ENCODE assay signal across 20 mouse cellular contexts in genomic region chr6:42358901-42359300, GRCm38 (mm10). TPM values are rescaled to one million over a fixed set of nuclear protein-coding genes. Genes with fewer than 3 reads are reported as not detected.
DNase-seq lines count a peak whose midpoint lies in the region; ATAC-seq and TF ChIP-seq lines count a peak whose summit lies in the region.
"Had no signal": no experiment of that assay in that cellular context is flagged by ENCODE, and none has a peak within 500 bp of the region (broad histone marks: within the 10 kb centered on the region; RNA-seq: fewer than 3 reads in every experiment).

No protein-coding gene starts in this region.

- no peak for TF ChIP-seq EP300 in heart, adult 2 months (IDR thresholded peaks at IDR 0.05; ENCODE audit: insufficient read depth, low read depth, low read length)
- TF ChIP-seq EP300 in liver, postnatal 0 days (IDR thresholded peaks at IDR 0.05; ENCODE audit: low read depth): no peak

- H3K27me3 ChIP-seq in heart, adult 2 months (ENCODE audit: control insufficient read depth, insufficient read depth, low read length): no peaks in the 10 kb centered on the region
- H3K27me3 ChIP-seq in liver, adult 2 months (ENCODE audit: control insufficient read depth, insufficient read depth, low read length): no peaks in the 10 kb centered on the region
- H3K27me3 ChIP-seq in liver, postnatal 0 days (ENCODE audit: insufficient read depth, low read length): no peaks in the 10 kb centered on the region
- H3K27me3 ChIP-seq in intestine, postnatal 0 days (replicated peaks; ENCODE audit: control insufficient read depth, insufficient read depth, low read length): no peaks in the 10 kb centered on the region
- H3K27me3 ChIP-seq in midbrain, embryonic 15.5 days (replicated peaks): no peaks in the 10 kb centered on the region
- H3K27me3 ChIP-seq: forebrain, embryonic 15.5 days; hindbrain, embryonic 12.5 days; neural tube, embryonic 12.5 days had no signal

- H3K36me3 ChIP-seq in heart, adult 2 months (ENCODE audit: control insufficient read depth, insufficient read depth, low read length): peaks cover 19% of the 10 kb centered on the region
- H3K36me3 ChIP-seq in liver, adult 2 months (ENCODE audit: control insufficient read depth, insufficient read depth, low read length): peaks cover 50% of the 10 kb centered on the region
- peaks cover 61% of the 10 kb centered on the region for H3K36me3 ChIP-seq in liver, postnatal 0 days (replicated peaks; ENCODE audit: insufficient read depth, low read length)
- peaks cover 80% of the 10 kb centered on the region for H3K36me3 ChIP-seq in intestine, postnatal 0 days (ENCODE audit: control insufficient read depth, insufficient read depth)
- peaks cover 16% of the 10 kb centered on the region for H3K36me3 ChIP-seq in midbrain, embryonic 15.5 days (replicated peaks)

- H3K4me3 ChIP-seq in heart, adult 2 months: no peak overlapping the region
- no peak overlapping the region for H3K4me3 ChIP-seq in liver, adult 2 months (ENCODE audit: insufficient read depth, low read depth, low read length)
- no peak overlapping the region for H3K4me3 ChIP-seq in liver, postnatal 0 days (ENCODE audit: low read depth, low read length)
- no peak overlapping the region for H3K4me3 ChIP-seq in brown adipose tissue, adult 24 weeks (ENCODE audit: insufficient read depth, low read depth, low read length)
- no peak overlapping the region for H3K4me3 ChIP-seq in intestine, postnatal 0 days (ENCODE audit: low read depth, low read length)
- no peak overlapping the region for H3K4me3 ChIP-seq in midbrain, embryonic 15.5 days
- H3K4me3 ChIP-seq: forebrain, embryonic 15.5 days; hindbrain, embryonic 12.5 days; neural tube, embryonic 12.5 days had no signal

- 44% methylated on average over 12 of the region's 12 CpGs for WGBS in heart, adult 2 months
- WGBS in liver, adult 2 months: 85% methylated on average over 12 of the region's 12 CpGs
- WGBS in liver, postnatal 0 days (ENCODE audit: insufficient replicate concordance): 81% methylated on average over 12 of the region's 12 CpGs
- WGBS in intestine, postnatal 0 days: 92% methylated on average over 12 of the region's 12 CpGs
- WGBS in midbrain, embryonic 15.5 days: 93% methylated on average over 12 of the region's 12 CpGs

- DNase-seq in heart, adult 2 months: peak in 1 of 2 experiments; percentile 43
- DNase-seq in heart, postnatal 36 days: no peak
- DNase-seq in liver, adult 2 months (ENCODE audit: extremely low read depth, low read depth, low spot score): no peak
- DNase-seq in liver, postnatal 0 days: no peak
- DNase-seq: adrenal gland, postnatal 25 days; cerebellum, adult 9-11 months; kidney, postnatal 14 days; layer of hippocampus, adult 9-11 months; liver; thymus, postnatal 25 days had no signal

- peaks cover 43% of the 10 kb centered on the region for H3K4me1 ChIP-seq in heart, adult 2 months (ENCODE audit: control insufficient read depth, insufficient read depth, low read length)
- H3K4me1 ChIP-seq in liver, adult 2 months (ENCODE audit: control insufficient read depth, insufficient read depth, low read length): peaks cover 15% of the 10 kb centered on the region
- peaks cover 5% of the 10 kb centered on the region for H3K4me1 ChIP-seq in liver, postnatal 0 days (ENCODE audit: insufficient read depth)
- H3K4me1 ChIP-seq in brown adipose tissue, adult 24 weeks (ENCODE audit: control insufficient read depth, insufficient read depth, insufficient read length, low read length): peaks cover 19% of the 10 kb centered on the region
- no peaks in the 10 kb centered on the region; the same call in 1 of the 2 replicates for H3K4me1 ChIP-seq in intestine, postnatal 0 days (replicated peaks; ENCODE audit: control insufficient read depth, insufficient read depth, low read length)
- peaks cover 5% of the 10 kb centered on the region for H3K4me1 ChIP-seq in midbrain, embryonic 15.5 days

- no peak for TF ChIP-seq POLR2A in heart, adult 2 months (IDR thresholded peaks at IDR 0.05; ENCODE audit: insufficient read depth, low read depth, low read length)
- TF ChIP-seq POLR2A in liver, adult 2 months (IDR thresholded peaks at IDR 0.05; ENCODE audit: extremely low read depth, insufficient read depth, low read length): no peak

- H3K4me2 ChIP-seq in liver, postnatal 0 days (ENCODE audit: low read depth, low read length): no peak overlapping the region
- H3K4me2 ChIP-seq in intestine, postnatal 0 days (replicated peaks; ENCODE audit: low read depth): no peak overlapping the region
- no peak overlapping the region for H3K4me2 ChIP-seq in midbrain, embryonic 15.5 days
- H3K4me2 ChIP-seq: forebrain, embryonic 15.5 days; hindbrain, embryonic 12.5 days; neural tube, embryonic 12.5 days had no signal

- H3K79me2 ChIP-seq in heart, adult 2 months (replicated peaks; ENCODE audit: control insufficient read depth, insufficient read depth, low read length): no peaks in the 10 kb centered on the region
- no peaks in the 10 kb centered on the region for H3K79me2 ChIP-seq in liver, adult 2 months (ENCODE audit: control insufficient read depth, insufficient read depth, low read length)

- no peak overlapping the region for H3K9ac ChIP-seq in heart, adult 2 months (ENCODE audit: low read depth, low read length)
- no peak overlapping the region for H3K9ac ChIP-seq in liver, adult 2 months (ENCODE audit: low read depth, low read length)
- H3K9ac ChIP-seq in liver, postnatal 0 days (replicated peaks): no peak overlapping the region
- no peak overlapping the region for H3K9ac ChIP-seq in intestine, postnatal 0 days (ENCODE audit: low read depth, low read length)
- H3K9ac ChIP-seq in midbrain, embryonic 15.5 days: no peak overlapping the region
- H3K9ac ChIP-seq: forebrain, embryonic 15.5 days; hindbrain, embryonic 12.5 days; neural tube, embryonic 12.5 days had no signal

- no peaks in the 10 kb centered on the region for H3K9me3 ChIP-seq in liver, postnatal 0 days (ENCODE audit: low read length)
- H3K9me3 ChIP-seq in intestine, postnatal 0 days (ENCODE audit: control insufficient read depth): no peaks in the 10 kb centered on the region
- no peaks in the 10 kb centered on the region for H3K9me3 ChIP-seq in midbrain, embryonic 15.5 days
- H3K9me3 ChIP-seq: forebrain, embryonic 15.5 days; hindbrain, embryonic 12.5 days; neural tube, embryonic 12.5 days had no signal

- peak overlapping the region; percentile 62 for H3K27ac ChIP-seq in heart, adult 2 months
- H3K27ac ChIP-seq in liver, adult 2 months (replicated peaks; ENCODE audit: insufficient read depth, low read depth, low read length): peak overlapping the region; percentile 18; the same call in 1 of the 2 replicates
- no peak overlapping the region for H3K27ac ChIP-seq in liver, postnatal 0 days (ENCODE audit: low read depth)
- H3K27ac ChIP-seq in brown adipose tissue, adult 24 weeks (replicated peaks; ENCODE audit: low read depth, low read length): peak overlapping the region; percentile 18
- H3K27ac ChIP-seq in intestine, postnatal 0 days (ENCODE audit: low read depth, low read length): peak overlapping the region; percentile 1; the same call in 1 of the 2 replicates
- no peak overlapping the region for H3K27ac ChIP-seq in midbrain, embryonic 15.5 days
- H3K27ac ChIP-seq: forebrain, embryonic 15.5 days; hindbrain, embryonic 12.5 days; neural tube, embryonic 12.5 days had no signal

- no peak for TF ChIP-seq CTCF in heart, adult 2 months (IDR thresholded peaks at IDR 0.05)
- TF ChIP-seq CTCF in liver, adult 2 months (IDR thresholded peaks at IDR 0.05; ENCODE audit: low read depth, low read length): no peak
- TF ChIP-seq CTCF in liver, postnatal 0 days (IDR thresholded peaks at IDR 0.05; ENCODE audit: low read depth): no peak
- no peak for TF ChIP-seq CTCF in intestine, postnatal 0 days (IDR thresholded peaks at IDR 0.05; ENCODE audit: low read depth)

- intact Hi-C loops in heart, adult 2 months (cut with DNase I): no loop called here
- intact Hi-C loops in heart, postnatal 36 days (cut with DNase I): no loop called here

- ATAC-seq in liver, postnatal 0 days: no peak
- no peak for ATAC-seq in intestine, postnatal 0 days
- ATAC-seq in midbrain, embryonic 15.5 days (replicated peaks): no peak
- no peak for ATAC-seq in granulocyte monocyte progenitor cell, adult 5-6 weeks (replicated peaks; ENCODE audit: poor library complexity, severe bottlenecking)
- ATAC-seq: forebrain, embryonic 15.5 days; midbrain, embryonic 16.5 days had no signal

RNA-seq across cellular contexts. Expression of gene Zyx, which starts 9.5 kb away (rescaled TPM):
- 10 to 100 TPM; 45.8 to 60.2 TPM for total RNA-seq in heart, adult 2 months (2021)
- 77.7 and 110 TPM in 2 replicates for polyA plus RNA-seq in heart, adult 2 months (2012; rRNA removed)
- 10 to 100 TPM; 57.9 to 62.6 TPM for total RNA-seq in heart, postnatal 36 days (2021)
- total RNA-seq in liver, adult 2 months (2014; rRNA removed): 6.4 and 9.5 TPM in 2 replicates
- 43.1 and 49.8 TPM in 2 replicates for polyA plus RNA-seq in liver, adult 2 months (2012; rRNA removed)
- polyA plus RNA-seq in liver, postnatal 0 days (2015; fragmentation: Nextera tagmentation; extraction: Ambion mirVana): 55.3 and 57.8 TPM in 2 replicates
- 16.2 and 22.0 TPM in 2 replicates for polyA plus RNA-seq in brown adipose tissue, adult 24 weeks (2012; ENCODE audit: insufficient read depth, insufficient read length, missing spikeins)
- 50.9 and 54.8 TPM in 2 replicates for polyA plus RNA-seq in intestine, postnatal 0 days (2015; fragmentation: Nextera tagmentation; extraction: Ambion mirVana)
- polyA plus RNA-seq in midbrain, embryonic 15.5 days (2015; fragmentation: Nextera tagmentation; extraction: Ambion mirVana): 54.9 and 56.0 TPM in 2 replicates
- total RNA-seq in granulocyte monocyte progenitor cell, adult 5-6 weeks (2014; fragmentation: Nextera tagmentation): 116 and 131 TPM in 2 replicates
- 17.6 and 17.8 TPM in 2 replicates for total RNA-seq in granulocyte monocyte progenitor cell, adult 5-6 weeks (2017)

RNA-seq across cellular contexts. Expression of gene Epha1, which starts 14.2 kb away (rescaled TPM):
- under 1 TPM; 0.14 to 0.16 TPM for total RNA-seq in heart, adult 2 months (2021)
- 0.50 and 0.94 TPM in 2 replicates for polyA plus RNA-seq in heart, adult 2 months (2012; rRNA removed)
- total RNA-seq in heart, postnatal 36 days (2021): under 1 TPM; 0.16 to 0.33 TPM
- total RNA-seq in liver, adult 2 months (2014; rRNA removed): 27.6 and 30.9 TPM in 2 replicates
- polyA plus RNA-seq in liver, adult 2 months (2012; rRNA removed): 27.1 and 28.1 TPM in 2 replicates
- polyA plus RNA-seq in liver, postnatal 0 days (2015; fragmentation: Nextera tagmentation; extraction: Ambion mirVana): 16.8 and 18.7 TPM in 2 replicates
- polyA plus RNA-seq in brown adipose tissue, adult 24 weeks (2012; ENCODE audit: insufficient read depth, insufficient read length, missing spikeins): not detected in 2 replicates
- polyA plus RNA-seq in intestine, postnatal 0 days (2015; fragmentation: Nextera tagmentation; extraction: Ambion mirVana): 13.3 and 13.7 TPM in 2 replicates
- 0.37 and 0.43 TPM in 2 replicates for polyA plus RNA-seq in midbrain, embryonic 15.5 days (2015; fragmentation: Nextera tagmentation; extraction: Ambion mirVana)
- 0.56 and 0.86 TPM in 2 replicates for total RNA-seq in granulocyte monocyte progenitor cell, adult 5-6 weeks (2014; fragmentation: Nextera tagmentation)
- total RNA-seq in granulocyte monocyte progenitor cell, adult 5-6 weeks (2017): 0.04 TPM in 1 of 2 replicates, not detected in the other

RNA-seq across cellular contexts. Expression of gene Fam131b, which starts 34.5 kb away (rescaled TPM):
- under 1 TPM; 0.60 to 0.61 TPM for total RNA-seq in heart, adult 2 months (2021)
- polyA plus RNA-seq in heart, adult 2 months (2012; rRNA removed): 0.82 and 0.88 TPM in 2 replicates
- under 1 TPM; 0.54 to 0.89 TPM for total RNA-seq in heart, postnatal 36 days (2021)
- under 0.01 TPM in 1 of 2 replicates, not detected in the other for total RNA-seq in liver, adult 2 months (2014; rRNA removed)
- polyA plus RNA-seq in liver, adult 2 months (2012; rRNA removed): not detected in 2 replicates
- not detected in 2 replicates for polyA plus RNA-seq in liver, postnatal 0 days (2015; fragmentation: Nextera tagmentation; extraction: Ambion mirVana)
- not detected in 2 replicates for polyA plus RNA-seq in brown adipose tissue, adult 24 weeks (2012; ENCODE audit: insufficient read depth, insufficient read length, missing spikeins)
- polyA plus RNA-seq in intestine, postnatal 0 days (2015; fragmentation: Nextera tagmentation; extraction: Ambion mirVana): 0.05 and 0.12 TPM in 2 replicates
- polyA plus RNA-seq in midbrain, embryonic 15.5 days (2015; fragmentation: Nextera tagmentation; extraction: Ambion mirVana): 7.4 and 8.0 TPM in 2 replicates
- not detected in 2 replicates for total RNA-seq in granulocyte monocyte progenitor cell, adult 5-6 weeks (2014; fragmentation: Nextera tagmentation)
- not detected in 2 replicates for total RNA-seq in granulocyte monocyte progenitor cell, adult 5-6 weeks (2017)
- total RNA-seq: adrenal gland, postnatal 25 days had no signal

RNA-seq across cellular contexts. Expression of gene Tas2r143, which starts 41.1 kb away (rescaled TPM):
- total RNA-seq in heart, adult 2 months (2021): not detected
- 0.20 and 0.29 TPM in 2 replicates for polyA plus RNA-seq in heart, adult 2 months (2012; rRNA removed)
- not detected for total RNA-seq in heart, postnatal 36 days (2021)
- total RNA-seq in liver, adult 2 months (2014; rRNA removed): 0.27 and 0.83 TPM in 2 replicates
- polyA plus RNA-seq in liver, adult 2 months (2012; rRNA removed): 0.13 and 0.17 TPM in 2 replicates
- not detected in 2 replicates for polyA plus RNA-seq in liver, postnatal 0 days (2015; fragmentation: Nextera tagmentation; extraction: Ambion mirVana)
- polyA plus RNA-seq in brown adipose tissue, adult 24 weeks (2012; ENCODE audit: insufficient read depth, insufficient read length, missing spikeins): not detected in 2 replicates
- polyA plus RNA-seq in intestine, postnatal 0 days (2015; fragmentation: Nextera tagmentation; extraction: Ambion mirVana): not detected in 2 replicates
- not detected in 2 replicates for polyA plus RNA-seq in midbrain, embryonic 15.5 days (2015; fragmentation: Nextera tagmentation; extraction: Ambion mirVana)
- 1.6 TPM in 1 of 2 replicates, not detected in the other for total RNA-seq in granulocyte monocyte progenitor cell, adult 5-6 weeks (2014; fragmentation: Nextera tagmentation)
- not detected in 2 replicates for total RNA-seq in granulocyte monocyte progenitor cell, adult 5-6 weeks (2017)
- total RNA-seq: gastrocnemius, adult 18-20 months had no signal
- polyA plus RNA-seq: forebrain, embryonic 15.5 days; hindbrain, embryonic 12.5 days; intestine, embryonic 14.5 days; midbrain, embryonic 16.5 days; neural tube, embryonic 12.5 days had no signal

RNA-seq across cellular contexts. Expression of gene Tas2r135, which starts 46.3 kb away (rescaled TPM):
- total RNA-seq in heart, adult 2 months (2021): under 1 TPM in 1 of 2 experiments, not detected in 1; 0.27 TPM
- not detected in 2 replicates for polyA plus RNA-seq in heart, adult 2 months (2012; rRNA removed)
- total RNA-seq in heart, postnatal 36 days (2021): under 1 TPM in 1 of 2 experiments, not detected in 1; 0.24 TPM
- total RNA-seq in liver, adult 2 months (2014; rRNA removed): 0.27 and 0.28 TPM in 2 replicates
- polyA plus RNA-seq in liver, adult 2 months (2012; rRNA removed): not detected in 2 replicates
- polyA plus RNA-seq in liver, postnatal 0 days (2015; fragmentation: Nextera tagmentation; extraction: Ambion mirVana): not detected in 2 replicates
- not detected in 2 replicates for polyA plus RNA-seq in brown adipose tissue, adult 24 weeks (2012; ENCODE audit: insufficient read depth, insufficient read length, missing spikeins)
- not detected in 2 replicates for polyA plus RNA-seq in intestine, postnatal 0 days (2015; fragmentation: Nextera tagmentation; extraction: Ambion mirVana)
- not detected in 2 replicates for polyA plus RNA-seq in midbrain, embryonic 15.5 days (2015; fragmentation: Nextera tagmentation; extraction: Ambion mirVana)
- not detected in 2 replicates for total RNA-seq in granulocyte monocyte progenitor cell, adult 5-6 weeks (2014; fragmentation: Nextera tagmentation)
- total RNA-seq in granulocyte monocyte progenitor cell, adult 5-6 weeks (2017): not detected in 2 replicates
- total RNA-seq: gastrocnemius, adult 18-20 months had no signal
- polyA plus RNA-seq: forebrain, embryonic 15.5 days; hindbrain, embryonic 12.5 days; midbrain, embryonic 16.5 days; neural tube, embryonic 12.5 days had no signal

Comparison
In these comparisons a context has a peak if more than half of its experiments do, and no peak if none do; other contexts are left out.
1. H3K27ac ChIP-seq: peak in heart, adult 2 months (single experiment), liver, adult 2 months (single experiment), brown adipose tissue, adult 24 weeks (single experiment) and intestine, postnatal 0 days (single experiment); none in liver, postnatal 0 days (single experiment) and midbrain, embryonic 15.5 days (single experiment).